Mouse (Mus musculus) E14TG2a.4 (cell line): ENCODE data around the gene Slc9a1.

ENCODE experiments used
- H3K27me3 ChIP-seq: 2 replicates; pipeline ENCODE4 v1.6.1; 2014; ENCODE audit warnings: low read length, control low read depth; ENCODE audit not compliant: insufficient read depth
- H3K36me3 ChIP-seq: 2 replicates; pipeline ENCODE4 v1.6.1; 2014; ENCODE audit warnings: low read length, control low read depth; ENCODE audit not compliant: insufficient read depth
- H3K4me1 ChIP-seq: replicated peaks from 2 replicates; pipeline ENCODE4 v1.6.1; 2014; ENCODE audit warnings: low read depth, low read length, control low read depth
- H3K4me3 ChIP-seq: replicated peaks from 2 replicates; pipeline ENCODE4 v1.5.1; 2014; ENCODE audit warnings: mild to moderate bottlenecking, low read length
- H3K9me3 ChIP-seq: 2 replicates; pipeline ENCODE4 v1.6.1; 2014; ENCODE audit warnings: low read length, control low read depth
- CTCF ChIP-seq: conservative IDR thresholded peaks from 2 replicates; pipeline ENCODE4 v1.5.1; 2014; ENCODE audit warnings: low read length
- NANOG ChIP-seq: IDR thresholded peaks from 2 replicates; pipeline ENCODE4 v1.6.1; 2014; ENCODE audit warnings: borderline replicate concordance, low read length, mixed read lengths
- POU5F1 ChIP-seq: IDR thresholded peaks from 2 replicates; pipeline ENCODE4 v1.6.1; 2014; ENCODE audit warnings: low read length, borderline replicate concordance

The Slc9a1 gene

GRCm38 (mm10) chr4:133443085-133443484, 73.6 kb downstream of the Slc9a1 start:
- Histone ChIP-seq H3K27me3 (no peaks in the 10 kb centered on the region), H3K4me1 (peaks cover 86% of the 10 kb centered on the region), H3K36me3 (no peaks in the 10 kb centered on the region), H3K9me3 (no peaks in the 10 kb centered on the region), H3K4me3 (peak overlapping the region; percentile 32; the same call in 1 of the 2 replicates)
- TF ChIP-seq CTCF (no peak), POU5F1 (no peak), NANOG (no peak)

GRCm38 (mm10) chr4:133445727-133446126, 76.2 kb downstream of the Slc9a1 start:
- Histone ChIP-seq H3K36me3 (no peaks in the 10 kb centered on the region), H3K9me3 (no peaks in the 10 kb centered on the region), H3K4me3 (no peak overlapping the region), H3K27me3 (no peaks in the 10 kb centered on the region), H3K4me1 (peaks cover 83% of the 10 kb centered on the region)
- no peak for TF ChIP-seq POU5F1

- H3K36me3 ChIP-seq, result no peaks in the 10 kb centered on the region
- TF ChIP-seq CTCF (no peak), POU5F1 (no peak), NANOG (no peak)
- no peaks in the 10 kb centered on the region for H3K27me3 ChIP-seq
- no peaks in the 10 kb centered on the region for H3K9me3 ChIP-seq
- H3K4me3 ChIP-seq, result no peak overlapping the region
- H3K4me1 ChIP-seq, result peaks cover 67% of the 10 kb centered on the region
Observed at GRCm38 (mm10) chr4:133447366-133447765, 77.9 kb downstream of the Slc9a1 start.

GRCm38 (mm10) chr4:133447967-133448366, 78.5 kb downstream of the Slc9a1 start:
- H3K36me3 ChIP-seq, result no peaks in the 10 kb centered on the region
- H3K9me3 ChIP-seq, result no peaks in the 10 kb centered on the region
- no peaks in the 10 kb centered on the region for H3K27me3 ChIP-seq
- H3K4me3 ChIP-seq, result peak overlapping the region; percentile 50; the same call in 1 of the 2 replicates
- TF ChIP-seq CTCF, result no peak
- no peak for TF ChIP-seq POU5F1
- no peak for TF ChIP-seq NANOG
- H3K4me1 ChIP-seq, result peaks cover 61% of the 10 kb centered on the region

GRCm38 (mm10) chr4:133448708-133449388, 79.3 kb downstream of the Slc9a1 start:
- TF ChIP-seq POU5F1 (no peak), CTCF (no peak), NANOG (no peak)
- no peaks in the 10 kb centered on the region for H3K27me3 ChIP-seq
- no peaks in the 10 kb centered on the region for H3K36me3 ChIP-seq
- H3K4me3 ChIP-seq, result peak overlapping the region; percentile 50
- H3K9me3 ChIP-seq, result no peaks in the 10 kb centered on the region
- H3K4me1 ChIP-seq, result peaks cover 52% of the 10 kb centered on the region

- Histone ChIP-seq H3K9me3 (no peaks in the 10 kb centered on the region), H3K36me3 (no peaks in the 10 kb centered on the region), H3K27me3 (no peaks in the 10 kb centered on the region), H3K4me1 (peaks cover 44% of the 10 kb centered on the region), H3K4me3 (no peak overlapping the region)
- TF ChIP-seq CTCF (peak; percentile 26), NANOG (no peak)
Observed at GRCm38 (mm10) chr4:133449726-133450125, 80.2 kb downstream of the Slc9a1 start.

- no peaks in the 10 kb centered on the region for H3K9me3 ChIP-seq
- no peaks in the 10 kb centered on the region for H3K36me3 ChIP-seq
- H3K4me3 ChIP-seq, result no peak overlapping the region
- peaks cover 37% of the 10 kb centered on the region for H3K4me1 ChIP-seq
- no peaks in the 10 kb centered on the region for H3K27me3 ChIP-seq
- TF ChIP-seq CTCF (peak; percentile 70), NANOG (no peak), POU5F1 (no peak)
Observed at GRCm38 (mm10) chr4:133451536-133451935, 82.0 kb downstream of the Slc9a1 start.

- Histone ChIP-seq H3K9me3 (no peaks in the 10 kb centered on the region), H3K27me3 (no peaks in the 10 kb centered on the region)
- no peak for TF ChIP-seq CTCF
- TF ChIP-seq POU5F1, result no peak
- TF ChIP-seq NANOG, result no peak
Observed at GRCm38 (mm10) chr4:133452433-133452832, 82.9 kb downstream of the Slc9a1 start.

GRCm38 (mm10) chr4:133458044-133458443, 88.5 kb downstream of the Slc9a1 start:
- no peak for TF ChIP-seq POU5F1
- TF ChIP-seq NANOG, result no peak
- no peak for TF ChIP-seq CTCF
- no peak overlapping the region for H3K4me3 ChIP-seq
- H3K27me3 ChIP-seq, result no peaks in the 10 kb centered on the region
- H3K4me1 ChIP-seq, result peaks cover 31% of the 10 kb centered on the region
- no peaks in the 10 kb centered on the region for H3K36me3 ChIP-seq
- no peaks in the 10 kb centered on the region for H3K9me3 ChIP-seq

More at GRCm38 (mm10) chr4:133452433-133452832, 82.9 kb downstream of the Slc9a1 start:
- no peak overlapping the region for H3K4me3 ChIP-seq
- no peaks in the 10 kb centered on the region for H3K36me3 ChIP-seq
- H3K4me1 ChIP-seq, result peaks cover 31% of the 10 kb centered on the region

- no peaks in the 10 kb centered on the region for H3K36me3 ChIP-seq
- no peak overlapping the region for H3K4me3 ChIP-seq
- H3K9me3 ChIP-seq, result no peaks in the 10 kb centered on the region
- H3K4me1 ChIP-seq, result peaks cover 49% of the 10 kb centered on the region
- H3K27me3 ChIP-seq, result no peaks in the 10 kb centered on the region
- TF ChIP-seq POU5F1 (no peak), CTCF (no peak), NANOG (no peak)
Observed at GRCm38 (mm10) chr4:133460006-133460405, 90.5 kb downstream of the Slc9a1 start.
